Mouse (Mus musculus) MEL-GATA-1-ER (cell line): ENCODE measurements around the gene Zfand4.

Experiments
- DNase-seq: peaks from one replicate; pipeline ENCODE4 v3.0.0-alpha.2; 2012; ENCODE audit warnings: low read depth; ENCODE audit errors: extremely low read depth

The Zfand4 gene

DNA sequence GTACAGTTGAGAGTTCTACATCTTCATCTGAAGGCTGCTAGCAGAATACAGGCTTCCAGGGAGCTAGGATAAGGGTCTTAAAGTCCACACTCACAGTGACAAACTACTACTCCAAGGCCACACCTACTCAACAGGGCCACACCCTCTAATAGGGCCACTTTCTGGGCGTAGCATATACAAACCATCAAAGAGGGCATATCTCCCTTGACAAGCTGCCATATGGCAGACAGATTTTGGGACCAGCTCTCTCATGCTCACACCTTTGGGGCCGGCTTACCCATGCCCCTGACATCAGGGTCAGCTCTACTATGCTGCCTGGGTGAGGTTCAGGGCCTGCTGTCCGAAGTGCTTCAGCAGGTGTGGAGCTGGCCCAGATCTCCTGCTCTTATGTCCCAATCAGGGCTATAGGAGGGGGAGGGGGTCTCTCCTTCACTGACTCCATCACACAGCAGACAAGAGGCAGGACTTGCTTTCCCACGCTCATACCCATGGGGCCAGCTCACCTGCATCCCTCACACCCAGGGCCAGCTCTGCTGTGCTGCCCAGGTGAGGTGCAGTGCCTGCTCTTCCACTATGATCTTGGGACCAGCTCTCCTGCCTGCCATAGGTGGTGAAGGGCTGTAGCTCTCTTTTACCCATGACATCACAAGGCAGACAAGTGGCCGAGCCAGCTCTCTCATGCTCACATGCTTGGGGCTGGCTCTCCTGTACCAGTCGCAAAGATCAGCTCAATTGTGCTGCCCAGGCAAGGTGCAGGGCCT is 106.4 kb downstream of the Zfand4 start:
- DNase-seq, result no peak

DNA sequence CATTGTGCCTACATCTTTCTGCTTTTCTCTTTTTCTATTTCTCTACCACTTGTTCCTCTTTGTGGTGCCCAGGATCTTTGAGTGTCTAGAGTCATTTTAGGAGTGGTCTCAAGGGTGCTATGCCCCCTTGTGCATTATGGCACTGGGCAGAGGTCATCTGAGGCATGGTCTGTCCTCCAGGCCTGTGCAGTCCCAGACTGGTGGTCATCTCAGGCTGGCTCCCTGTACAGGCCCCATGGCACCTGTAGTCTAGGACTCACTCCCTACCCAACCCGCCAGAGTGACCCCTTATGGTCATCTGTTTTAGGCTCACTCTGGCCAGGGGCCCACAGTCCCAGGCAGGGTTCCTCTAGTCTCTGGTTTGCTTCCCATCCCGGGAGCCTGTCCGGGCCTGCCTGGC is 107.5 kb downstream of the Zfand4 start:
- DNase-seq, result no peak

DNA sequence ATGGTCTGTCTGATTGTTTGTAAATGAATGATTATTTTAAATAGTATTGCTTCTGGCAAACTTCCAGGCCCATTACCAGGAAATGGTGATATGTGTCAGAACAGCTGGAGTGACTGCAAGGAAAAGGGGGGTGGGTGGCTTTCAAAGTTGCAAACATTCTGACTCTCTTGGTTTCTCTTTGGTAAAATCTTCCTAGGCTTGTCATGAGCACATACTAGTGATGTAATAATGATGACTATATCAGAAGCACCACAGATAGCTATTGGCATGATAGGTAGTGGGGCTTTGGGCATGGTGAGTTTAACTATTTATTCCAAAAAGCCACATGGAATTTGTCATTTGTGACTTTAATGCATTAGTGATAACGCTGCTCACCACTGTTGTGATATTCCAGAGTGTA is 110.1 kb downstream of the Zfand4 start:
- no peak for DNase-seq

DNA sequence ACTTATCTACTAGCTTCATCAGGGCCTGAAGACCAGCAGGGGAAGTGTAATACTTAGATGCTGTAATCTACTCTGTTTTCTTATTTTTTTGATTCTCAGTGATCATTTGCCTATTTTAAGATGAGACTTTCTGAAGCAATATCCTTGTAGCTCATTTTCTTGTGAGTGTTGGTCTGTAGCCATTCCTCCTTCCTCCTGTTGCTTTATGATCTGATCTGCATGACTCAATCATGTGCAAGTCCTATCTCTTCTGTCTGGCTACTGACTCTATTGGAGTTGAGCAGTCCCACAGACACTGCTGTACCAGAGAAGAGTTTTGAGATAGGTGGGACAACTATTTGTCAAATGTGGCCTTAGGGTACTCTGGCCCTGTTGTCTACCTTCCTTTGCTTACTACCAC is 110.6 kb downstream of the Zfand4 start:
- DNase-seq, result no peak

DNA sequence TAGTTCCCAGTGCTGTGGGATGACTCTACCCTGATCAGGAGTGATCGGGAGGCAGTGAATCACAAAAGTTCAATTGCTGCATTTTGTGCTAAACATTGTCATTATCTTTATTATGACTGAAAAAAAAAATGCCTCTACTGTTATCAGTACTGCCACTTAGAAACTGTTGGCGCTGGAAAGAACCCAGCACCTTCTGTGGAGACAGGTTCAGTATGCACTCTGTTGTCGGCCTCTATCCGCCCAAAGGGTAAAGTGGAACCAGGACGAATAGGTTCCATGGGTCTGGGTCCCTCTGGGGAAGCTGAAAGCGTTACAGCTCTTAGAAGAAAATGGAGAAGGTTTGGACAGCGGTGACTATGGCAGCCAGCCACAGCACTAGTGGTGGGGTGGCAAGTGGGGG is 114.9 kb downstream of the Zfand4 start:
- no peak for DNase-seq
